Mouse (Mus musculus) lung, embryonic 14.5 days (tissue): ENCODE results near the gene Snx32. TPM values are rescaled to one million over a fixed set of nuclear protein-coding genes. Genes with fewer than 3 reads are reported as not detected.

Source experiments
- ATAC-seq: fragments of 200-750 bp; cut with Nextera tagmentation; 2 replicates; pipeline ENCODE4 v1.8.0; 2017; ENCODE audit warnings: mild to moderate bottlenecking, moderate TSS enrichment, moderate library complexity; ENCODE audit not compliant: insufficient read depth
- DNase-seq: peaks from one replicate; pipeline ENCODE4 v3.0.0-alpha.2; 2015
- H3K27ac ChIP-seq: fragments of 300-500 bp; sonication (generic); 2 replicates; pipeline ENCODE4 v1.5.1; 2014; ENCODE audit warnings: low read depth, mild to moderate bottlenecking, moderate library complexity
- H3K27me3 ChIP-seq: fragments of 300-500 bp; sonication (generic); 2 replicates; pipeline ENCODE4 v1.6.1; 2014; ENCODE audit warnings: low read length, control low read depth; ENCODE audit not compliant: insufficient read depth
- H3K36me3 ChIP-seq: fragments of 300-500 bp; sonication (generic); 2 replicates; pipeline ENCODE4 v1.6.1; 2014; ENCODE audit warnings: control low read depth; ENCODE audit not compliant: insufficient read depth
- H3K4me1 ChIP-seq: fragments of 300-500 bp; sonication (generic); 2 replicates; pipeline ENCODE4 v1.6.1; 2014; ENCODE audit warnings: antibody characterized with exemption, control low read depth; ENCODE audit not compliant: insufficient read depth
- H3K4me2 ChIP-seq: fragments of 300-500 bp; sonication (generic); 2 replicates; pipeline ENCODE4 v1.6.1; 2014; ENCODE audit warnings: mild to moderate bottlenecking
- H3K4me3 ChIP-seq: fragments of 300-500 bp; sonication (generic); 2 replicates; pipeline ENCODE4 v1.5.1; 2014; ENCODE audit warnings: low read depth, low read length
- H3K9ac ChIP-seq: fragments of 300-500 bp; sonication (generic); 2 replicates; pipeline ENCODE4 v1.6.1; 2014
- H3K9me3 ChIP-seq: fragments of 300-500 bp; sonication (generic); 2 replicates; pipeline ENCODE4 v1.6.1; 2016; ENCODE audit warnings: low read depth, low read length, control low read depth
- CTCF ChIP-seq: IDR thresholded peaks from 2 replicates; pipeline ENCODE4 v1.5.1; 2016; ENCODE audit warnings: antibody characterized with exemption, low read depth
- WGBS: fragments of 180-500 bp; shearing (Covaris S2); extraction: QIAGEN DNeasy Blood & Tissue Kit; methylation state at CpG from one replicate; pipeline ENCODE4 v1.1.7; 2014; 5-methylcytosine and 5-hydroxymethylcytosine counted together
- polyA plus RNA-seq: library from polyadenylated mRNA; unstranded; fragments of >200 nt; fragmentation: Nextera tagmentation; extraction: Ambion mirVana; gene quantifications from 2 replicates; pipeline ENCODE4 v1.2.1, GENCODE M21; 2014

The Snx32 gene
- polyA plus RNA-seq, 1 experiment from 2014 or later = 6.7 TPM

GRCm38 (mm10) chr19:5512091-5513004 is 2.0 kb upstream of the Snx32 start:
- 0 out of 2 replicates have a peak overlapping the region, but pooled peaks have one; percentile 2 for H3K4me2 ChIP-seq
- H3K4me3 ChIP-seq = no peak overlapping the region
- ATAC-seq (no peak), DNase-seq (peak; percentile 57)
- H3K36me3 ChIP-seq = no peaks in the 10 kb centered on the region
- 73% methylated on average over 12 of the region's 12 CpGs for WGBS
- no peak for TF ChIP-seq CTCF
- no peak overlapping the region for H3K27ac ChIP-seq
- no peaks in the 10 kb centered on the region for H3K27me3 ChIP-seq
- H3K9ac ChIP-seq = no peak overlapping the region
- no peaks in the 10 kb centered on the region for H3K9me3 ChIP-seq
- H3K4me1 ChIP-seq = 0 out of 2 replicates have a peak, but pooled peaks cover 5% of the 10 kb centered on the region

- peak overlapping the region; percentile 54 for H3K9ac ChIP-seq
- peak overlapping the region; percentile 90 for H3K4me2 ChIP-seq
- no peaks in the 10 kb centered on the region for H3K27me3 ChIP-seq
- ATAC-seq (no peak), DNase-seq (no peak)
- no peak for TF ChIP-seq CTCF
- peak overlapping the region; percentile 51 for H3K4me3 ChIP-seq
- no peaks in the 10 kb centered on the region for H3K36me3 ChIP-seq
- H3K27ac ChIP-seq = peak overlapping the region; percentile 3; the same call in 1 of the 2 replicates
- WGBS = 47% methylated on average over 15 of the region's 15 CpGs
- H3K9me3 ChIP-seq = no peaks in the 10 kb centered on the region
- 0 out of 2 replicates have a peak, but pooled peaks cover 5% of the 10 kb centered on the region for H3K4me1 ChIP-seq
Observed at GRCm38 (mm10) chr19:5511074-5511632, 815 bp upstream of the Snx32 start.

GRCm38 (mm10) chr19:5503687-5504086 is 6.7 kb downstream of the Snx32 start, which contains the start of gene 1700020D05Rik:
1700020D05Rik (minus strand) TSS chr19:5503787.
- Histone ChIP-seq H3K4me3 (no peak within 1 kb of the TSS), H3K27me3 (no peaks in the 10 kb centered on the region), H3K9me3 (no peaks in the 10 kb centered on the region), H3K36me3 (no peaks in the 10 kb centered on the region), H3K27ac (no peak within 1 kb of the TSS), H3K4me1 (no peaks in the 10 kb centered on the region), H3K9ac (no peak within 1 kb of the TSS), H3K4me2 (no peak within 1 kb of the TSS)
- 52% methylated on average over 17 of the region's 17 CpGs for WGBS
- no peak for TF ChIP-seq CTCF
- DNase-seq (no peak), ATAC-seq (no peak)

- peaks cover 29% of the 10 kb centered on the region for H3K36me3 ChIP-seq
- H3K27ac ChIP-seq = no peak overlapping the region
- ATAC-seq = no peak
- no peak overlapping the region for H3K4me3 ChIP-seq
- TF ChIP-seq CTCF = no peak
- 71% methylated on average over 2 of the region's 2 CpGs for WGBS
- H3K4me2 ChIP-seq = no peak overlapping the region
- no peaks in the 10 kb centered on the region for H3K4me1 ChIP-seq
- no peaks in the 10 kb centered on the region for H3K9me3 ChIP-seq
- H3K9ac ChIP-seq = no peak overlapping the region
- no peak for DNase-seq
- H3K27me3 ChIP-seq = no peaks in the 10 kb centered on the region
Observed at GRCm38 (mm10) chr19:5500330-5500875, 9.9 kb downstream of the Snx32 start.

GRCm38 (mm10) chr19:5496052-5496370 is 14.3 kb downstream of the Snx32 start:
- H3K36me3 ChIP-seq = peaks cover 66% of the 10 kb centered on the region
- no peak for ATAC-seq
- WGBS = 79% methylated on average over 16 of the region's 16 CpGs
- no peak for DNase-seq
- TF ChIP-seq CTCF = no peak
- no peak overlapping the region for H3K4me2 ChIP-seq
- H3K9ac ChIP-seq = no peak overlapping the region
- no peaks in the 10 kb centered on the region for H3K9me3 ChIP-seq
- H3K27me3 ChIP-seq = no peaks in the 10 kb centered on the region
- no peak overlapping the region for H3K4me3 ChIP-seq
- H3K4me1 ChIP-seq = peaks cover 4% of the 10 kb centered on the region; the same call in 1 of the 2 replicates
- no peak overlapping the region for H3K27ac ChIP-seq

GRCm38 (mm10) chr19:5495353-5496051 is 14.8 kb downstream of the Snx32 start:
- ATAC-seq (no peak), DNase-seq (no peak)
- no peak overlapping the region for H3K4me2 ChIP-seq
- no peak for TF ChIP-seq CTCF
- peaks cover 66% of the 10 kb centered on the region for H3K36me3 ChIP-seq
- no peaks in the 10 kb centered on the region for H3K27me3 ChIP-seq
- peaks cover 4% of the 10 kb centered on the region; the same call in 1 of the 2 replicates for H3K4me1 ChIP-seq
- no peaks in the 10 kb centered on the region for H3K9me3 ChIP-seq
- H3K4me3 ChIP-seq = no peak overlapping the region
- H3K27ac ChIP-seq = no peak overlapping the region
- H3K9ac ChIP-seq = no peak overlapping the region
- 74% methylated on average over 12 of the region's 12 CpGs for WGBS
